Mouse (Mus musculus) NIH3T3 (cell line): ENCODE results near the gene Ccdc86.

Experiments used
- DNase-seq: peaks from one replicate; pipeline ENCODE4 v3.0.0-alpha.2; 2012; ENCODE audit warnings: low read depth

The Ccdc86 gene

GRCm38 (mm10) chr19:10949558-10949957, 492 bp upstream of the Ccdc86 start:
- DNase-seq: no peak

GRCm38 (mm10) chr19:10948416-10948815, 650 bp downstream of the Ccdc86 start:
- no peak for DNase-seq

GRCm38 (mm10) chr19:10947219-10947618, 1.8 kb downstream of the Ccdc86 start:
- no peak for DNase-seq

- DNase-seq: no peak
Measured at GRCm38 (mm10) chr19:10946506-10946905, 2.6 kb downstream of the Ccdc86 start.

GRCm38 (mm10) chr19:10943955-10944354, 5.1 kb downstream of the Ccdc86 start:
- no peak for DNase-seq

- no peak for DNase-seq
Measured at GRCm38 (mm10) chr19:10940801-10941457, 8.1 kb downstream of the Ccdc86 start.

GRCm38 (mm10) chr19:10940097-10940800, 8.8 kb downstream of the Ccdc86 start:
- DNase-seq: no peak

- no peak for DNase-seq
Measured at GRCm38 (mm10) chr19:10938771-10939170, 10.3 kb downstream of the Ccdc86 start.

GRCm38 (mm10) chr19:10937110-10937563, 11.9 kb downstream of the Ccdc86 start, which contains the start of gene Ptgdr2:
Gene Ptgdr2 (plus strand): TSS chr19:10937160.
- no peak for DNase-seq

GRCm38 (mm10) chr19:10936077-10936476, 13.0 kb downstream of the Ccdc86 start:
- DNase-seq: no peak

GRCm38 (mm10) chr19:10935029-10935428, 14.0 kb downstream of the Ccdc86 start:
- no peak for DNase-seq

- DNase-seq: no peak
Measured at GRCm38 (mm10) chr19:10930641-10931040, 18.4 kb downstream of the Ccdc86 start.

- peak; percentile 46 for DNase-seq
Measured at GRCm38 (mm10) chr19:10926666-10927065, 22.4 kb downstream of the Ccdc86 start.

GRCm38 (mm10) chr19:10926123-10926621, 22.9 kb downstream of the Ccdc86 start:
- DNase-seq: peak; percentile 44

- DNase-seq: peak; percentile 62
Measured at GRCm38 (mm10) chr19:10924220-10924619, 24.8 kb downstream of the Ccdc86 start.

GRCm38 (mm10) chr19:10921058-10921457, 28.0 kb downstream of the Ccdc86 start:
- peak; percentile 35 for DNase-seq

- DNase-seq: no peak
Measured at GRCm38 (mm10) chr19:10920532-10920931, 28.5 kb downstream of the Ccdc86 start, which contains the start of gene Zp1. Gene Zp1 (minus strand): TSS chr19:10920632.

GRCm38 (mm10) chr19:10918321-10918991, 30.6 kb downstream of the Ccdc86 start:
- DNase-seq: no peak

- no peak for DNase-seq
Measured at GRCm38 (mm10) chr19:10916506-10916905, 32.6 kb downstream of the Ccdc86 start.

GRCm38 (mm10) chr19:10914870-10915269, 34.2 kb downstream of the Ccdc86 start:
- DNase-seq: no peak

- DNase-seq: peak; percentile 43
Measured at GRCm38 (mm10) chr19:10914291-10914690, 34.8 kb downstream of the Ccdc86 start.

GRCm38 (mm10) chr19:10909087-10909721, 39.9 kb downstream of the Ccdc86 start:
- peak; percentile 90 for DNase-seq
